Mouse (Mus musculus): Measurements from ENCODE around the gene Nbea. TPM values are rescaled to one million over a fixed set of nuclear protein-coding genes. Genes with fewer than 3 reads are reported as not detected.

Gene Nbea
- polyA plus RNA-seq, 1 experiment from 2014 or later, result 2.0 TPM

GRCm38 (mm10) chr3:55664713-55665112 is 518.8 kb downstream of the Nbea start:
- WGBS (ENCODE audit: insufficient replicate concordance), result 70% methylated on average over 3 of the region's 3 CpGs
- Histone ChIP-seq H3K4me3 (no peak overlapping the region), H3K9ac (no peak overlapping the region)

GRCm38 (mm10) chr3:55661678-55662445 is 521.6 kb downstream of the Nbea start:
- Histone ChIP-seq H3K4me2 (no peak overlapping the region), H3K27me3 (replicated peaks) (no peaks in the 10 kb centered on the region), H3K27ac (no peak overlapping the region), H3K4me1 (no peaks in the 10 kb centered on the region), H3K36me3 (no peaks in the 10 kb centered on the region), H3K9me3 (replicated peaks) (no peaks in the 10 kb centered on the region), H3K9ac (no peak overlapping the region), H3K4me3 (no peak overlapping the region)
- 68% methylated on average over 9 of the region's 9 CpGs for whole genome bisulfite sequencing (ENCODE audit: insufficient replicate concordance)
- no peak for ATAC-seq

More at GRCm38 (mm10) chr3:55664713-55665112, 518.8 kb downstream of the Nbea start:
- no peaks in the 10 kb centered on the region for H3K27me3 ChIP-seq (replicated peaks)
- H3K36me3 ChIP-seq, result no peaks in the 10 kb centered on the region
- H3K9me3 ChIP-seq (replicated peaks), result no peaks in the 10 kb centered on the region
- H3K4me2 ChIP-seq, result no peak overlapping the region
- no peak for ATAC-seq
- H3K27ac ChIP-seq, result no peak overlapping the region
- H3K4me1 ChIP-seq, result no peaks in the 10 kb centered on the region

DNA sequence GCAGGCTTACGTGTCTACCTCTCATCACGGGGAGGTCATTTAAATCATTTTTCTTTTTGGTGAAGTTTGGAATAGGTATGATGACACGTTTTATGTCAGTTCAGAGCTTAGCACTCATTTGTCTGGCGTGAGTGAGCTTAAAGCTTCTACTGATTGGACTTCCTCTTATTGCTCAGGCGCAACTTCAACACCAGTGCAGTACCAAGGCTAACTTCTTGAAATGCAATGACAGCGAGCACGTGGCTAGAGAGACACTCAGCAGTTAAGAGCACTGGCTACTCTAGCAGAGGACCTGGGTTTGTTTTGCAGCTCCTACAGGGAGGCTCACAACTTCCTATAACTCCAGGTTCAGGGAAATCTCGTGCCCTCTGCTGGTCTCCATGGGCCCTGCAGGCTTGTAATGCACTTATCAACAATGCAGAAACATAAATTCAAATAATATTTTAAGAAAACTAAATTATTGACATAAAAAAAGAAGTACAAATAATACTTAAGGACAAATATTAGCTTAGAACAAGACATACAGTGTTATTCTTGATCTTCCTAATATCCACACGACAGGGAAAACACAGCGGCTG is 523.2 kb downstream of the Nbea start:
- H3K36me3 ChIP-seq, result no peaks in the 10 kb centered on the region
- no peak overlapping the region for H3K4me2 ChIP-seq
- H3K9ac ChIP-seq, result no peak overlapping the region
- H3K27ac ChIP-seq, result no peak overlapping the region
- H3K4me1 ChIP-seq, result no peaks in the 10 kb centered on the region
- no peak for ATAC-seq
- H3K27me3 ChIP-seq (replicated peaks), result no peaks in the 10 kb centered on the region
- 62% methylated on average over 10 of the region's 10 CpGs for WGBS (ENCODE audit: insufficient replicate concordance)
- H3K4me3 ChIP-seq, result no peak overlapping the region
- H3K9me3 ChIP-seq (replicated peaks), result no peaks in the 10 kb centered on the region

DNA sequence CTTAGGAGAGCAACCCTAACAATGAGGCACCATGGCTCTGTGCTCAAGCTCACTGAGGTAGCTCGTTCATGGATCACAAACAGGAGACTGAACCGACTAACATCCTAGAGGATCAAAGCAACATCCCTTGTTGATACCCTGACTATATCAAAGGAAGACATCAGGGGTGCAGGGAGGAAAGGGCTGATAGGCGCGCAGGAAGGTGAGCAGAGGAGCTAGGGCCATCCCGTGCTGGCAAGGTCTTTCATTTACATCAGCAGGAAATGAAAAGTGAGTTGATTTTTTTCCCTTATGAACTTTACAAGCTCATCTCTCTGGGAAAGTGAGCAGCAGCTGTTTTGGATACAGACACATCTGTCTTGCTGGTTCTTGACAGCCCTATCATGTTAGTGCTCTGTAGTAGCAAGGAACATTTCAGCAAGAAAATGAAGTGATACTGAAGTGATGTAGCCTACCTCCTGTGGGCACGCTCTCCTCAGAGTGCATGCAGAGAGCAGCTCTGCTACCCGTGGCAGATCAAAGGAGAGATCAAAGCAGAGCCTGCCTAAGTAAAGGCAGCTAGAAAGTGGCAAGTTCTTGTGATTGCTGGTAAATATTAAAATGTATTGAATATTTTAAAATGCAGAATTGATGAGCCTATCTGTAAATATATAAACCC is 523.8 kb downstream of the Nbea start:
- WGBS (ENCODE audit: insufficient replicate concordance), result 51% methylated on average over 7 of the region's 7 CpGs
- Histone ChIP-seq H3K36me3 (no peaks in the 10 kb centered on the region), H3K9ac (no peak overlapping the region), H3K4me2 (no peak overlapping the region), H3K4me1 (no peaks in the 10 kb centered on the region), H3K4me3 (no peak overlapping the region), H3K27ac (no peak overlapping the region), H3K9me3 (replicated peaks) (no peaks in the 10 kb centered on the region), H3K27me3 (replicated peaks) (no peaks in the 10 kb centered on the region)
- no peak for ATAC-seq

DNA sequence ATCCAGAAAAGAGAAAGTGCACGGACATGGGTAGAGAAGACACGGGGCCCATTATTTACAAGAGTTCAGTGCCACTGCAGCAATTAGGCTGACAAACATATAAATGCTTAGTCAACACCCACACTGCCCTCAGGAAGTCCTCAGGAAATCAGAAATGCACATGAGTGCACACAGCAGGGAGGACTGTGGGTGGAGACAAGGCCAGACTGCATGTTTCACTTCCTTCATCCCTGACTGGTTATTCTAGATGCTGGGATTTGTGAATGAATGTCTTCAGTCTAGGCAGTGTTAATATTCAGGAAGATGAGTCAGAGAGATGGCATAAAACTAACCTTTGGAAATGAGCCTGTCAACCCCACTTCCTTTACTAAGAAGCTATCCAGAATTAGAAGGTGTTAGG is 531.2 kb downstream of the Nbea start:
- Histone ChIP-seq H3K4me1 (no peaks in the 10 kb centered on the region), H3K4me2 (no peak overlapping the region), H3K9me3 (replicated peaks) (no peaks in the 10 kb centered on the region), H3K27ac (no peak overlapping the region), H3K9ac (no peak overlapping the region), H3K36me3 (no peaks in the 10 kb centered on the region), H3K27me3 (replicated peaks) (no peaks in the 10 kb centered on the region), H3K4me3 (no peak overlapping the region)
- 31% methylated on average over 2 of the region's 2 CpGs for WGBS (ENCODE audit: insufficient replicate concordance)
- no peak for ATAC-seq

- ATAC-seq, result no peak
- H3K4me2 ChIP-seq, result no peak overlapping the region
- H3K4me3 ChIP-seq, result no peak overlapping the region
- H3K4me1 ChIP-seq, result no peaks in the 10 kb centered on the region
- H3K9me3 ChIP-seq (replicated peaks), result no peaks in the 10 kb centered on the region
- H3K27me3 ChIP-seq (replicated peaks), result no peaks in the 10 kb centered on the region
- H3K36me3 ChIP-seq, result no peaks in the 10 kb centered on the region
- no peak overlapping the region for H3K9ac ChIP-seq
- WGBS (ENCODE audit: insufficient replicate concordance), result 50% methylated on average over 4 of the region's 4 CpGs
- no peak overlapping the region for H3K27ac ChIP-seq
Observed at GRCm38 (mm10) chr3:55651877-55652276, 531.6 kb downstream of the Nbea start.

DNA sequence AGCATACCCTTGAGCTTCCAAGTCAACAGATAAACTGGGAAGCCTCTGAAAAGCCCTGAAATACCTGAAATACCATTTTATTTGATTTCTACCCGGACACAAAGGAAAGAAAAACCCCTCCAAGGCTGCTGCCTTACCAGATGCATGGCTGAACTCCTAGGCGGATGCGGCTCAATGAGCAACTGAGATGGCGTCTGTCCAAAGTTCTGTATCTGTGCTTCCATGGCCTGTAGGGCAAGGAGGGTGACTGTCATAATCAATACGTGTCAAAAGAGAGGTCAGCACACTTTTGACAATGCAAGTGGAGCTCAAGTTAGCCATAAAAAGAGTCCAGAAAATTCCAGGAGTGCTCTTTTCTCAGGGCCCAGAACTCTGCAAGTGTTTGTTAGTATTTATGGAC is 534.0 kb downstream of the Nbea start:
- Histone ChIP-seq H3K4me3 (no peak overlapping the region), H3K9ac (no peak overlapping the region), H3K27me3 (replicated peaks) (no peaks in the 10 kb centered on the region), H3K27ac (no peak overlapping the region), H3K36me3 (no peaks in the 10 kb centered on the region), H3K4me1 (no peaks in the 10 kb centered on the region), H3K4me2 (no peak overlapping the region), H3K9me3 (replicated peaks) (no peaks in the 10 kb centered on the region)
- 74% methylated on average over 5 of the region's 5 CpGs for WGBS (ENCODE audit: insufficient replicate concordance)
- ATAC-seq, result no peak

GRCm38 (mm10) chr3:55648299-55648698 is 535.2 kb downstream of the Nbea start:
- Histone ChIP-seq H3K27me3 (replicated peaks) (no peaks in the 10 kb centered on the region), H3K36me3 (no peaks in the 10 kb centered on the region), H3K4me3 (no peak overlapping the region), H3K9me3 (replicated peaks) (no peaks in the 10 kb centered on the region), H3K4me1 (no peaks in the 10 kb centered on the region), H3K27ac (no peak overlapping the region), H3K9ac (no peak overlapping the region), H3K4me2 (no peak overlapping the region)
- 69% methylated on average over 4 of the region's 4 CpGs for WGBS (ENCODE audit: insufficient replicate concordance)
- ATAC-seq, result no peak

DNA sequence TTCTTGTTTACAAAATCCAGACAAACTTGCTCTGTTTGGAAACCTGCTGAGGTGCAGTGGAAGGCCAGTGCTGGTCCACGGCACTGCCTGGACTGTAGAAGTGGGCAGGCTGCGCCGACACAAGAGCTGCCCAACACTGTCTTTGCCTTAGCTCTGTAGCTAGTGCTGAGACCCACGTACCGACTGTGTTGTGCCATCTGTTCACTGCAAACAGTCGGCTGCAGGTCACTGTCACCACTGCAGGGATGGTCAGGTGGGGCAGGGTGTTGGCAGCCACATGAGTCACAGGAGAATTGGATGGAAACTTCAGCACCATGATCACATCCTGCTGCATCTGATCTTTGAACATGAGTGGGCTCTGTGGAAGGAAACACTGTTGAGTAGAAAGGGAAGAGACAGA is 536.3 kb downstream of the Nbea start:
- no peak overlapping the region for H3K4me2 ChIP-seq
- no peak overlapping the region for H3K4me3 ChIP-seq
- no peaks in the 10 kb centered on the region for H3K36me3 ChIP-seq
- 56% methylated on average over 6 of the region's 6 CpGs for WGBS (ENCODE audit: insufficient replicate concordance)
- no peak overlapping the region for H3K9ac ChIP-seq
- no peaks in the 10 kb centered on the region for H3K4me1 ChIP-seq
- H3K9me3 ChIP-seq (replicated peaks), result no peaks in the 10 kb centered on the region
- ATAC-seq, result no peak
- no peaks in the 10 kb centered on the region for H3K27me3 ChIP-seq (replicated peaks)
- H3K27ac ChIP-seq, result no peak overlapping the region

GRCm38 (mm10) chr3:55646437-55646836 is 537.1 kb downstream of the Nbea start:
- Histone ChIP-seq H3K36me3 (no peaks in the 10 kb centered on the region), H3K4me3 (no peak overlapping the region), H3K27me3 (replicated peaks) (no peaks in the 10 kb centered on the region), H3K4me1 (no peaks in the 10 kb centered on the region), H3K4me2 (no peak overlapping the region), H3K27ac (no peak overlapping the region), H3K9me3 (replicated peaks) (no peaks in the 10 kb centered on the region), H3K9ac (no peak overlapping the region)
- no peak for ATAC-seq
- whole genome bisulfite sequencing (ENCODE audit: insufficient replicate concordance), result 72% methylated on average over 3 of the region's 3 CpGs

- no peak overlapping the region for H3K9ac ChIP-seq
- no peaks in the 10 kb centered on the region for H3K9me3 ChIP-seq (replicated peaks)
- H3K4me3 ChIP-seq, result no peak overlapping the region
- no peak overlapping the region for H3K27ac ChIP-seq
- H3K4me1 ChIP-seq, result no peaks in the 10 kb centered on the region
- ATAC-seq, result no peak
- 74% methylated on average over 11 of the region's 11 CpGs for WGBS (ENCODE audit: insufficient replicate concordance)
- no peaks in the 10 kb centered on the region for H3K36me3 ChIP-seq
- no peaks in the 10 kb centered on the region for H3K27me3 ChIP-seq (replicated peaks)
- no peak overlapping the region for H3K4me2 ChIP-seq
Observed at GRCm38 (mm10) chr3:55644035-55644618, 539.4 kb downstream of the Nbea start.

DNA sequence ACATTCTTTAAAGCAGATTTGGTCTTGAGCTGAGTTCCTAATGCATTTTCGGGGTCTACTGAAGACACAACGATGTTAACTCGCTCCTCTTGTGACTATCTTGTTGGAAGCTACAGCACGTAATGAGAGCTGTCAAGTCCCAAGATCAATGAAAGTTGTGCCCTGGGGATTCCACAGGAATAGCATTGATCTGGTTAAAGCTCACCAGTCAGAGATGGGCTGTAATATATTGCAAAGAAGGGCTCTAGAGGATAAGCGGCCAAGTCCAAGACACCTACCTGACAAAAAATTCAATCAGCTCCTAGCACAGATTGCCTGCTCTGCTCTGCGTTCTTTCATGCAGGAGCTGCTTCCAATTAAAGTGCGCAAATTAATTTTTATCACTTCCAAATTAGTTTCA is 545.8 kb downstream of the Nbea start:
- H3K36me3 ChIP-seq, result no peaks in the 10 kb centered on the region
- no peaks in the 10 kb centered on the region for H3K4me1 ChIP-seq
- H3K4me3 ChIP-seq, result no peak overlapping the region
- no peaks in the 10 kb centered on the region for H3K27me3 ChIP-seq (replicated peaks)
- no peak overlapping the region for H3K27ac ChIP-seq
- no peak overlapping the region for H3K4me2 ChIP-seq
- no peaks in the 10 kb centered on the region for H3K9me3 ChIP-seq (replicated peaks)
- H3K9ac ChIP-seq, result no peak overlapping the region
- no peak for ATAC-seq
- WGBS (ENCODE audit: insufficient replicate concordance), result 77% methylated on average over 7 of the region's 7 CpGs
